Mouse (Mus musculus) layer of hippocampus, postnatal 36 days (tissue): ENCODE data around the gene Sh3gl2. TPM values are rescaled to one million over a fixed set of nuclear protein-coding genes. Genes with fewer than 3 reads are reported as not detected.

Experiments used
- DNase-seq, 2 experiments: peaks; one replicate each; pipeline ENCODE4 v3.0.0; 2022
- total RNA-seq, 2 experiments: library from RNA; stranded (reverse); gene quantifications; 2 replicates each; pipeline ENCODE4 v1.2.3; 2021

Sh3gl2 gene
- total RNA-seq, 2 experiments from 2014 or later, result 280 to 322 TPM

- DNase-seq, result no peak
These were observed 408.4 kb downstream of the Sh3gl2 start for GRCm38 (mm10) chr4:85613331-85613730.

- no peak for DNase-seq
These were observed 413.8 kb downstream of the Sh3gl2 start for GRCm38 (mm10) chr4:85618746-85619145.

- DNase-seq, result no peak
These were observed 414.3 kb downstream of the Sh3gl2 start for GRCm38 (mm10) chr4:85619261-85619660.

- no peak for DNase-seq
These were observed 424.5 kb downstream of the Sh3gl2 start for GRCm38 (mm10) chr4:85629381-85629780.

GRCm38 (mm10) chr4:85669271-85669670, 464.3 kb downstream of the Sh3gl2 start:
- DNase-seq, result no peak

GRCm38 (mm10) chr4:85669735-85670134, 464.8 kb downstream of the Sh3gl2 start:
- DNase-seq, result no peak

- DNase-seq, result no peak
These were observed 467.4 kb downstream of the Sh3gl2 start for GRCm38 (mm10) chr4:85672290-85672689.

GRCm38 (mm10) chr4:85677621-85678020, 472.7 kb downstream of the Sh3gl2 start:
- no peak for DNase-seq

GRCm38 (mm10) chr4:85686160-85686559, 481.2 kb downstream of the Sh3gl2 start:
- DNase-seq, result no peak
